Mouse (Mus musculus): ENCODE data around the gene Ap1s2. TPM values are rescaled to one million over a fixed set of nuclear protein-coding genes. Genes with fewer than 3 reads are reported as not detected.

Gene Ap1s2
- polyA plus RNA-seq, 1 experiment, result 2.2 TPM

DNA sequence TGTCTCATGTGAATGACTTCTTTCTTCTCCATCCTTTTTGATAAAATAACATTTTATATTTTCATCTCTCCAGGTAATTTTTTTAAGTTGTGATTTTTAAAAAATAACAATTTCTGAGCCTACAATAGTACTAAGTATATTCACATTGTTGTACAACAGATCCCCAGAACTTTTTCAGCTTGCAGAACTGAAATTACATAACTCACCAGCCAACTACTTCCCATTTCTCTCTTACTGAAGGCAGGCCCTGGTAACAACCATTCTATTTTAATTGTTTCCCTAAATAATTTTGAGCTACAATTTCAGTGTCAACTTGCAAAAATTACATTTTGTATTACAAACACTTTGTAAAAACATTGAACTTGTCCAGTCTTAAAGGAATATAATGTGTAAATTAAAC lies 20.7 kb downstream of the Ap1s2 start:
- H3K36me3 ChIP-seq (ENCODE audit: control insufficient read depth, insufficient read depth, low read length), result no peaks in the 10 kb centered on the region
- DNase-seq, result no peak
- no peaks in the 10 kb centered on the region for H3K27me3 ChIP-seq (replicated peaks; ENCODE audit: control insufficient read depth, insufficient read depth, low read length)
- no peaks in the 10 kb centered on the region for H3K4me1 ChIP-seq (ENCODE audit: control insufficient read depth, insufficient read depth, low read length)
- no peak for TF ChIP-seq POLR2A (IDR thresholded peaks at IDR 0.05; ENCODE audit: low read depth, low read length)
- H3K27ac ChIP-seq (ENCODE audit: insufficient read depth, low read depth, low read length), result no peak overlapping the region
- H3K4me3 ChIP-seq (ENCODE audit: insufficient read depth, low read depth, low read length), result no peak overlapping the region

DNA sequence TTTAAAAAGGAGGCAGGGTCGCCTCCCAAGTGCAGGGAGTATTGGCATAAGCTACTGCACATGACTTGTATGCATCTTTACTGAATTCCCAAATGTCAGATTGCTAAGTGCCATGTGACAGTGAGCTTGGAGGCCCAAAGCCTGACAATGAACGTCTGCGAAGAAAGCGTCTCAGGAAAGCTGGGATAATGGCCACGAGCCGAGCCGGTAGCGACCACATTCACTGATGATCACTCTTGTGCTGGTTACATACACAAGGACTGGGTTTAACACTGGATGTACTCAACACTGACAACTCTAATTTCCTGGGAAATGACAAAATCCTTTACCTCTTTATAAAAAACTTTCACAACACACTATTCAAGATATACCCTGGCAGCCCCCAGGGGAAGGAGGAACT lies 25.9 kb downstream of the Ap1s2 start:
- no peak for DNase-seq
- H3K4me1 ChIP-seq (ENCODE audit: control insufficient read depth, insufficient read depth, low read length), result no peaks in the 10 kb centered on the region
- WGBS, result 86% methylated on average over 8 of the region's 8 CpGs
- no peaks in the 10 kb centered on the region; the same call in 1 of the 2 replicates for H3K36me3 ChIP-seq (ENCODE audit: control insufficient read depth, insufficient read depth, low read length)
- no peak overlapping the region for H3K4me3 ChIP-seq (ENCODE audit: insufficient read depth, low read depth, low read length)
- no peak overlapping the region for H3K27ac ChIP-seq (ENCODE audit: insufficient read depth, low read depth, low read length)
- no peak for TF ChIP-seq POLR2A (IDR thresholded peaks at IDR 0.05; ENCODE audit: low read depth, low read length)
- TF ChIP-seq CTCF (conservative IDR thresholded peaks at IDR 0.05; ENCODE audit: insufficient read depth, insufficient read length, low read depth, low read length), result no peak
- H3K27me3 ChIP-seq (replicated peaks; ENCODE audit: control insufficient read depth, insufficient read depth, low read length), result no peaks in the 10 kb centered on the region

DNA sequence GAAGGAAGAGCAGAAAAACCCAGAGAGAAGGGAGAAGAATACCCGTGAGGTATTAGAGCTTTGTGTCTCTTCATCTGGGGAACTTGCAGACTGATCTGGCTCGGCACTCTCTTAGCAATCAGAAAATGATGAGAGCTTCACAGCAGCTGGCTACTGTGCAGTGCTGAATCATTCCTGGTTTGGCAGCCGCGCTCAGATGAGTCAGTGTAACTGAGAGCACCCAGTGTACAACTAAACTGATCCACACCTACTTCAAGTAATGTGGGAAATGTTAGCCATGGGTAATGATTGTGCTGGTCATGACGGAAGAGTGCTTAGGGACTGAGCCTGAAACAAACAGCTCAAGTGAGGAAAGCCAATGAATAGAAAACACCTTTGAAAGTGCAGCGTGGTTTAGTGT lies 29.8 kb downstream of the Ap1s2 start:
- Histone ChIP-seq H3K4me1 (ENCODE audit: control insufficient read depth, insufficient read depth, low read length) (no peaks in the 10 kb centered on the region), H3K27me3 (replicated peaks; ENCODE audit: control insufficient read depth, insufficient read depth, low read length) (no peaks in the 10 kb centered on the region), H3K27ac (ENCODE audit: insufficient read depth, low read depth, low read length) (no peak overlapping the region), H3K36me3 (ENCODE audit: control insufficient read depth, insufficient read depth, low read length) (no peaks in the 10 kb centered on the region; the same call in 1 of the 2 replicates), H3K4me3 (ENCODE audit: insufficient read depth, low read depth, low read length) (no peak overlapping the region)
- WGBS, result 85% methylated on average over 6 of the region's 6 CpGs
- DNase-seq, result no peak
- no peak for TF ChIP-seq POLR2A (IDR thresholded peaks at IDR 0.05; ENCODE audit: low read depth, low read length)
- TF ChIP-seq CTCF (conservative IDR thresholded peaks at IDR 0.05; ENCODE audit: insufficient read depth, insufficient read length, low read depth, low read length), result no peak

DNA sequence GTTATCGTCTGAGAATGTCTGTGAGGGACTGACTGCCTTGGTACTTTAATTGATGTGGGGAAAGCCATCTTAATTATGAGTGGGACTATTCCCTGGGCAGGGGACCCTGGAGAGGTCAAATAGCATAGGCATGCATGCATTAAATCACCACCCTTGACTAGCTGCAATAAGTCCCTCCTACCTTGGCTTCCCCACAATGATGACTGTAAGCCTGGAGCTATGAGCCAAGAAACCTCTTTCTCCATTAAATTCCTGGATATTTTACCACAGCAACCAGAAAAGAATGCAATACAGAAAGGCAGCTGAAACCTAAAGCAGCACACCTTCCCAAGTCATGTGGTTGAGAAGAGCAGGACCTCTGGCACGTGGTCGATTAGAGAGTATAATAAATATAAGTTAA lies 35.6 kb downstream of the Ap1s2 start:
- no peak overlapping the region for H3K4me3 ChIP-seq (ENCODE audit: insufficient read depth, low read depth, low read length)
- 68% methylated on average over 3 of the region's 3 CpGs for WGBS
- no peak for TF ChIP-seq POLR2A (IDR thresholded peaks at IDR 0.05; ENCODE audit: low read depth, low read length)
- TF ChIP-seq CTCF (conservative IDR thresholded peaks at IDR 0.05; ENCODE audit: insufficient read depth, insufficient read length, low read depth, low read length), result no peak
- no peaks in the 10 kb centered on the region for H3K36me3 ChIP-seq (ENCODE audit: control insufficient read depth, insufficient read depth, low read length)
- no peaks in the 10 kb centered on the region for H3K27me3 ChIP-seq (replicated peaks; ENCODE audit: control insufficient read depth, insufficient read depth, low read length)
- no peak for DNase-seq
- H3K4me1 ChIP-seq (ENCODE audit: control insufficient read depth, insufficient read depth, low read length), result no peaks in the 10 kb centered on the region
- H3K27ac ChIP-seq (ENCODE audit: insufficient read depth, low read depth, low read length), result no peak overlapping the region

DNA sequence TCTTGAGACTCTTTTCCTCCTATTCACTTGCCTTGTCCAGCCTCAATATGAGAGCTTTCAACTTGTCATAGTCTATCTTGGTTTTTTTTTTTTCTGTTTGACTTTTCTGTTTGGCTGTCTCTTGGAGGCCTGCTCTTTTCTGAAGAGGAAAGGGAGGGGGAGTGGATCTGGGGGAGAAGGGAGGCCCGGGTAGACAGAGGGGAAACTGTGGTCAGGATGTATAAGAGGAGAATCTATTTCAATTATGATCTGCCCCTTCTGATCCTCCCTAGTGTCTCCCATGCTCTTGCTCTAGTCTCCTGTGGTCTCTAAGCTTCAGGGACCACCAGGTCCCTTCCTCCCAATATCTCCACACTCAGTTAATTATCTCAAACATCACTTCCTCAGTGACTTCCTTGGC lies 42.8 kb downstream of the Ap1s2 start:
- WGBS, result 40% methylated on average over 1 of the region's 1 CpGs
- no peak overlapping the region for H3K4me3 ChIP-seq (ENCODE audit: insufficient read depth, low read depth, low read length)
- H3K4me1 ChIP-seq (ENCODE audit: control insufficient read depth, insufficient read depth, low read length), result no peaks in the 10 kb centered on the region
- DNase-seq, result no peak
- no peaks in the 10 kb centered on the region; the same call in 1 of the 2 replicates for H3K36me3 ChIP-seq (ENCODE audit: control insufficient read depth, insufficient read depth, low read length)
- TF ChIP-seq POLR2A (IDR thresholded peaks at IDR 0.05; ENCODE audit: low read depth, low read length), result no peak
- no peak for TF ChIP-seq CTCF (conservative IDR thresholded peaks at IDR 0.05; ENCODE audit: insufficient read depth, insufficient read length, low read depth, low read length)
- no peak overlapping the region for H3K27ac ChIP-seq (ENCODE audit: insufficient read depth, low read depth, low read length)
- no peaks in the 10 kb centered on the region for H3K27me3 ChIP-seq (replicated peaks; ENCODE audit: control insufficient read depth, insufficient read depth, low read length)

DNA sequence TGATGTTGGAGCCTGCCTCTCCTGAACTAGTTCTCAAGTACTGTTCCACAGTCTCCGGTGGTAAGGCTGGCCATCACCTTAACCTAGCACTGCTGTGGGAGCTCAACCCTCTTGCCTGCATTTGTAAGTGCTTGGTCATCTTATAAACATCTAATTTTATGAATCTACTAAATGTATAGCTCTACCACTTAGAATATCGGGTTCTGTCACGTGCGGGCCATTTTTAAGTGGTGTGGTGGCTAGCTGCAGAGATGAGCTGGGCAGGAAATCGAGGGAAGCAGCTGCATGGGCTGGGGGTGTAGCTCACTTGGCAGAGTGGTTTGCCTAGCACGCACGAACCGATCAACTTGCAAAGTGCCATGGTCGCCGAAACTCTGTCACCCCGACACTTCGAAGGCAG lies 48.6 kb downstream of the Ap1s2 start:
- 11% methylated on average over 12 of the region's 12 CpGs for WGBS
- H3K27me3 ChIP-seq (replicated peaks; ENCODE audit: control insufficient read depth, insufficient read depth, low read length), result no peaks in the 10 kb centered on the region
- no peaks in the 10 kb centered on the region for H3K4me1 ChIP-seq (ENCODE audit: control insufficient read depth, insufficient read depth, low read length)
- TF ChIP-seq POLR2A (IDR thresholded peaks at IDR 0.05; ENCODE audit: low read depth, low read length) (no peak), CTCF (conservative IDR thresholded peaks at IDR 0.05; ENCODE audit: insufficient read depth, insufficient read length, low read depth, low read length) (no peak)
- H3K27ac ChIP-seq (ENCODE audit: insufficient read depth, low read depth, low read length), result peak overlapping the region; percentile 66
- no peaks in the 10 kb centered on the region; the same call in 1 of the 2 replicates for H3K36me3 ChIP-seq (ENCODE audit: control insufficient read depth, insufficient read depth, low read length)
- H3K4me3 ChIP-seq (ENCODE audit: insufficient read depth, low read depth, low read length), result peak overlapping the region; percentile 81
- no peak for DNase-seq

DNA sequence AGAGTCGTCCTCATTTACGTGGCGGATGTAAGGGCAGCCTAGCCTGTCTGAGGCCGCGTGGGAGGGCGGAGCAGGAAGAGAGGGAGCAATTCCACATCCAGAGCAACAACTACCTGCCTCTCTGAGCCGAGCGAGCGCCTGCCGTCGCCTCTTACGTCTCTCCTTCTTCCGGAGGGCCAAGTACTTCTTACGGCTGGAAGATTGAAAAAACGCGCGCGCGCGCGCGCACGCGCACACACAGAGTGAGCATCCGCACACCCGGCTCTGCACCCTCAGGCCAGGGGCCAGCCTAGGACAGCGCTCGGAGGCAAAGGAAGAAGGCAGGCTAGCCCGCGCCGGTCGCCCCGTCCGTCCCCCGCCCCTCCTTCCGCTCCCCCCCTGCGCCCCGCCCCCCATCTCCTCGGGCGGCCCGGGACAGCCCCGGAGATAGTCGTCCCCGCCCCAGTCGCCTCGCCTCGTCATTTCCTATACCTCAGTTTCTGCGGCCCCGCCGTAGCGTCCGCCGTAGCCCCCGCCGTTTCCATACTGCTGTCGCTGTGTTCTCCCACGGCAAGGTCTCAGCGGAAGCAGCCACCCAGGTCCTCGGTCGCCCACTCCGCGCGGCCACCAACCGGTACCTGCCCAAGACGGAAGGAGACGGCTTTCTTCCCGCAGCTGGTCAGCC lies 49.1 kb downstream of the Ap1s2 start:
- TF ChIP-seq CTCF (conservative IDR thresholded peaks at IDR 0.05; ENCODE audit: insufficient read depth, insufficient read length, low read depth, low read length) (no peak), POLR2A (IDR thresholded peaks at IDR 0.05; ENCODE audit: low read depth, low read length) (no peak)
- H3K36me3 ChIP-seq (ENCODE audit: control insufficient read depth, insufficient read depth, low read length), result no peaks in the 10 kb centered on the region; the same call in 1 of the 2 replicates
- H3K4me3 ChIP-seq (ENCODE audit: insufficient read depth, low read depth, low read length), result peak overlapping the region; percentile 81
- H3K27me3 ChIP-seq (replicated peaks; ENCODE audit: control insufficient read depth, insufficient read depth, low read length), result no peaks in the 10 kb centered on the region
- DNase-seq, result peak; percentile 78
- peak overlapping the region; percentile 97 for H3K27ac ChIP-seq (ENCODE audit: insufficient read depth, low read depth, low read length)
- under 1% methylated on average over 29 of the region's 67 CpGs for WGBS
- no peaks in the 10 kb centered on the region for H3K4me1 ChIP-seq (ENCODE audit: control insufficient read depth, insufficient read depth, low read length)

Data from kidney, adult 2 months (tissue).